Mouse (Mus musculus) inflammation-experienced regulatory T-cells, adult 6 months (primary cell): Measurements from ENCODE around the gene Dnase2a. TPM values are rescaled to one million over a fixed set of nuclear protein-coding genes. Genes with fewer than 3 reads are reported as not detected.

Experiments
- ATAC-seq: one replicate; pipeline ENCODE4 v1.8.0; 2017
- polyA plus RNA-seq, 3 experiments: library from polyadenylated mRNA; unstranded; fragments of 100-300 nt; shearing (Covaris generic); gene quantifications; one replicate each; pipeline ENCODE4 v1.2.1; 2017

Dnase2a gene
- polyA plus RNA-seq, 3 experiments from 2014 or later: 10.5 to 21.7 (median 20.0) TPM

- ATAC-seq: peak; percentile 67
Measured at GRCm38 (mm10) chr8:84936962-84937546, 28.7 kb downstream of the Dnase2a start, which contains the start of gene Mast1. Gene Mast1, minus strand, starts transcription at chr8:84937359.

GRCm38 (mm10) chr8:84937620-84938485, 29.5 kb downstream of the Dnase2a start:
- ATAC-seq: no peak

GRCm38 (mm10) chr8:84943699-84944098, 35.3 kb downstream of the Dnase2a start:
- ATAC-seq: no peak

DNA sequence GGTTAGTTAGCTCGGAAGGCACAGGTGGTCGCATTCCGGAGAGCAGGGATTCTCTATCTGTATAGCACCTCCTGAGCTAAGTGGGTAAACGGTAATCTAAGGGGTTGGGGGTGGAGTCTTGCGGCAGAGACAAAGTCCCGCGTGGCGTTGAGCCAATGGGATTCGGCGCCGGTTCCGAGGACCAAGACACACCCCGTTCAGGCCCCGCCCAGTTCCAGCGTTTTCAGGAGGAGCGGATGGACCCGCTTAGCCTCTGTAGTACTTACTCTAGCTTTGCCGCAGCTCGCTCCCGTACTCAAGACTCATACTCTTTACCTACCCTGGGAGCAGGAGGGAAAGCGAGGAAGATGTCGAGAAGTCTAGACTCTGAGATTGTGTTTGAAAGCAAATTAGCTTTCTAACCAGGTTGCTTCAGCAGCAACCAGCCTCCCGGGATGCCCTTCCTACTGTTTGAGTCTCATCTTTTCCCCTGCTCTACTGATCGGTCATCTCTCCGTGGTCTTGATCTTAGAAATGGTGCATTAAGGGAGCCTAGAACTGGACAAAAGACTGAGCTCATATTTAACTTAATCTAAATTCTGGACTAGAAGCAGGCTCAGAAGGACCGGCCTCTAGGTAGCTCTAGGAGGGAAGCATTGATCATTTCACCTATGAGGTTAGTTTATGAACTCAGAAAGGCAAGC, 36.3 kb downstream of the Dnase2a start:
- peak; percentile 63 for ATAC-seq

DNA sequence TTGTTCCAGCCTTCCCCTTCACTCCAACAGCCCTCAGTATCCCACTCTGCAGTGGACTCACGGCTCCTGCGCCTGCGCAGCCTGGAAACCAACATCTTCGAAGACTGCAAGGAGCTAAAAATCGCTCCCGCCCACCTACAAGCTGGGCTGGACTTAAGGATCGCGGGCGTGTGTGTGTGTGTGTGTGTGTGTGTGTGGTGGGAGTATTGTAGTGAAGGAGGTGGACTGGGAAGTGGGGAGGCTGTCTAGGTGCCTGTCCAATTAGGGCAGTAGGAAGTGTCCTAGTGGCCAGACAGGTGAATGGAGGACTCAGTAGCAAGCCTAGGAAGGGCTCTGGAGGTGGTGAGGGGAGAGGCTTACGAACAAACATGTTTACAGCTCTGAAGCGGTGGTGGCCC, 36.9 kb downstream of the Dnase2a start:
- ATAC-seq: no peak

DNA sequence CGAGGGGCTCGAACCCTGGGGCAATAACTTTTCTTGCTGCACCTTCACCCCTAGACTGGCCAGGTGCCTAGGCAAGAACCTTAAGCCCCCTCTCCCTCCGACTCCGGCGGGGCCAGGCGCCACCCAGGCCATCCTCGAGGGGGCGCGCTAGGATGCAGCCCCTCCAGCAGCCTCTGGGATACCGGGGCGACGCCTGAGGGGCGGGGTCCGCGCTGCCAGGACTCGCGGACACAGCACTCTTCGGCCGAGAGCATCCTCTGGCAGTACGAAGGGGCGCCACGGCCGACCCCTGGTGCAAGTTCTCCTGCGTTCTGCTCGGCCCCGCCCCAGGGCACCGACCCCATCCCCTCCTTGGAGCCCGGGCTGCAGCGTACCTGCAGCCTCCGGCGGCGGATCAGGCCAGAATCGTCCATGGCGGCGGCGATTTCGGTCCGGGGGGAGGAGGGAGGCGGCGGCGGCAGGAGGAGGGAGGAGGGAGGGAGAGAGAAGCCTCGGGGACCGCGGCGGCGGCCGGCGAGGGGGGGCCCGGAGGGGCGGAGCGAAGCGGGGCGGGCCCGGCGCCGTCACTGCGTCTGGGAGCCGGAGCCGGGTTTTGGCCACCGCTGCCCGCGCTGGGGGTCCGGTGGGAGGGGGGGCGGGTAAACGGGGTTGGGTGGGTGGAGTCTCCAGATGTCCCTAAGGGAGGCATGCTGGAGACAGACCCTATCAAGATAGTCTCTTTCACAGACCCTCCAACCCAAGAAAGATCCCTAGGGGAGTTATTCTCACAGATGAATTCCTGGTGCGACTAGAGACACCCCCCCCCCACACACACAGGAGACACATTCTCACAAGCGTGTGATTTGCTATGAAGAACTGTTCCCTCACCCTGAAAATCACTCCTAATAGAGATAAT, 37.5 kb downstream of the Dnase2a start:
- no peak for ATAC-seq

DNA sequence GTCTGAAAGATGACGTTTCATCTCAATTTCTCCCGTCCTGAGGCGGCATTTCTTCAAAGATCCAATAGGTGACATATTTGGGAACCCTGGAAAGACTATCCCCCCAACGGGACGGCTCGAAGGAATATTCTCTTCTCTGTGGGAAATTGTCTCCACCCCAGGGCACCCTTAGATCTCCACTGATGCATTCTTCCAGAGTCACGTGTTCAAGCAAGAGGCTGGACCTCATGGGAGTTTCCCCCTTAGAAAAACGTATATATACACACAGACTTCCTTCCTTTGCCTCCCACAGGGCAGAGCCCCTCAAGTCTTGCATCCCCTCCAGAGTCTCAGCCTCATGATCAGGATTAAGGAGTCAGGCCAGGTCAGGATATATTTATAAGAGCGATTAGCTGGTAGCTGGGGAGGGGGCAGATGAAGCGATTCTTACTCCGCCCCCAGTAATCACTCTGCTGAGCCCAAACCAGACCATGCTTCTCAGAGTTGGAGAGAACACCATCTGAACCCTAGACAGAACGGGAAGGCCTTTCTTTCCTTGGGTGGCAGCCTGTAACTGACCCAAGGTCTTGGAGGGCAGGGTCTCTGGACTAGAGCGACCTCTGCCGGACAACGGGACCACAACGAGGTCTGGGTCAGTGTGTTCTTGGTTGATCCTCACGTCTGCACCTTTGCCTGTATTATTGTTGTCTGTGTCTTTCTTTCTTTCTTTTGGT, 38.3 kb downstream of the Dnase2a start, which contains the start of gene Rtbdn:
Rtbdn (plus strand) TSS at position 464 of the 713 bp plus-strand sequence.
- ATAC-seq: no peak

GRCm38 (mm10) chr8:84947241-84947545, 38.8 kb downstream of the Dnase2a start:
- ATAC-seq: no peak

- ATAC-seq: no peak
Measured at GRCm38 (mm10) chr8:84949753-84950152, 41.4 kb downstream of the Dnase2a start.

DNA sequence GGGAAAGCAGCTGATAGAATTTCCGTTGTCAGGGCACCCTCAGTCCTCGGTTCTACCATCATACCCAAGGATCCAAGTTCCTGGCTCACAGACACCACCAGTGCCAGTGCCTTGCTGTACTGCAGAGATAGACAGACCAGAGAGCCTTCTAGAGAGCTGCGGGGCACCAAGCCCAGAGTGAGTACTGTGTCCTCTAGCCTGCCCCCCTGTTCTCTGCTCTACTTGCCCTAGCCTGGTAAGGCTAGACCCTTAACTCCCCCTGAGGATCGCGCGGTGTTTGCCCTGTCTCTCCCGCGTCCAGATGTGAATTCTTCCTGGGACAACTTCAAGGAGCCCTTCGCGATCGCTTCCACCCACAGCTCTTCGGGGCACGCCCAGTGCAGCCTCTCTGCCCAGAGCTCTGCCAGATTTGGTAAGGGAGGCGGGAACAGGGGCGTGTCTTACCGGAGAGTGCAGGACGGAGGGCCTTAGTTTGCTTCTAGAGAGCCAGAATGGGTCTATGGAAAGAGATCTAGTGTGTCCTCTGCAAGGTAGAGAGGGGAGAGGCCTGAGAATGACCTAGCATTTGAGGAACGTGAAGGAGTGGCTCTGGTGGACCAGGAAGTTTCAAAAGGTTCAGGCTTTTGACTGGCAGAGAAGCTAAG, 44.4 kb downstream of the Dnase2a start:
- peak; percentile 38 for ATAC-seq

- no peak for ATAC-seq
Measured at GRCm38 (mm10) chr8:84956768-84957167, 48.4 kb downstream of the Dnase2a start.

GRCm38 (mm10) chr8:84959811-84960210, 51.5 kb downstream of the Dnase2a start:
- ATAC-seq: no peak

GRCm38 (mm10) chr8:84963952-84964351, 55.6 kb downstream of the Dnase2a start:
- no peak for ATAC-seq

- ATAC-seq: peak; percentile 95
Measured at GRCm38 (mm10) chr8:84965731-84966291, 57.5 kb downstream of the Dnase2a start.

- no peak for ATAC-seq
Measured at GRCm38 (mm10) chr8:84966603-84967002, 58.2 kb downstream of the Dnase2a start.

DNA sequence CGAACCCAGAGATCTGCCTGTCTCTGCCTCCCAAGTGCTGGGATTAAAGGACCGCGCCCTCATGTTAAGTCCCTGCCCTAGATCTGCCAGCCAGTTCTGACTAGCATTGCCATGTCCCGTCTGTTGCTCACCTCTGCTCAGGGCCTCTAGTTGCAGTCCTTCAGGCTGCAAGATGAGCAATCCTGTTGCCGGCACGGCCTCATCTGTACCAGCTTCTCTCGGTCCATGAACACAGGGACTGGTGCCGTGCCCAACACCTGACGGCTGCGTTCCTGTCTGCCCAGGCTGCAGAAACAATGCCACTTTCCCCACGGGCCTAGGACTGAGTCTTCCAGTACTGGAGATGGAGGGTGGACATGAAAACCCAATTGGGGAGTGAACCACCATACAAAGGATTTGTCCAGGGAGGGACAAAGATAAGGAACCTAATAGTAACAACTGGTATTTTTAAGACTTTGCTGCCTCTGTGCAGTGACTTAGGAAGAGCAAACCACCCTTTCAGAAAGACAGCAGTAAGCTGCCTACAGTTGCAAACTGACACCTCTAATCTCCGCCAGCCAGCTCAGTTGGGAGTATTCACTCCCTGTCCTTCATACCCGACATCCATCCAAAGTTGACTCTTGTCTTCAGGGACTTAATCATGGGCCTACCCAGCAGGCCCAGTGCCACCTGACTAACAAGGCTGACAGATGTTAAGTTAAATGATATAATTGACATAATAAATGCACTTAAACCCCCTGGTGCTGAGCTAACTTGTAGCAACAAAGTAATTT, 59.4 kb downstream of the Dnase2a start:
- ATAC-seq: no peak

DNA sequence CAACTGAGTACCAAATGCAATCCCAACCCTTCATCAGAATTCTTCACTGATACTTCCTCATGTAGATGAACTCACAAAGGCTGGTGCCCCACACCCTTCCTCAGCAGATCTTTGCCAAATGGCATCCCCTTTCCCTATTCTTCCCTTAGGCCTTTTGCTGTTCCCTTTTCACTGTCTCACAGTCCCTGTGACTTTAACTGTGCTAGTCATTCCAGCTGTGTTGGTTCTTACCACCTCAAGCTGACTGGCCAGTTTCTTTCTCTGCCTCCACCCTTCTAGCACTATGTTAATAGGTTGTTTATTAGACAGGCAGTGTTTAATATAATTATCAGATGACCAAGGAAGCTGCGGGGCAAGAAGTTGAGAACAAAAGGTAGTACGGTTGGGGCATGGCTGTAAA, 60.3 kb downstream of the Dnase2a start:
- ATAC-seq: no peak

DNA sequence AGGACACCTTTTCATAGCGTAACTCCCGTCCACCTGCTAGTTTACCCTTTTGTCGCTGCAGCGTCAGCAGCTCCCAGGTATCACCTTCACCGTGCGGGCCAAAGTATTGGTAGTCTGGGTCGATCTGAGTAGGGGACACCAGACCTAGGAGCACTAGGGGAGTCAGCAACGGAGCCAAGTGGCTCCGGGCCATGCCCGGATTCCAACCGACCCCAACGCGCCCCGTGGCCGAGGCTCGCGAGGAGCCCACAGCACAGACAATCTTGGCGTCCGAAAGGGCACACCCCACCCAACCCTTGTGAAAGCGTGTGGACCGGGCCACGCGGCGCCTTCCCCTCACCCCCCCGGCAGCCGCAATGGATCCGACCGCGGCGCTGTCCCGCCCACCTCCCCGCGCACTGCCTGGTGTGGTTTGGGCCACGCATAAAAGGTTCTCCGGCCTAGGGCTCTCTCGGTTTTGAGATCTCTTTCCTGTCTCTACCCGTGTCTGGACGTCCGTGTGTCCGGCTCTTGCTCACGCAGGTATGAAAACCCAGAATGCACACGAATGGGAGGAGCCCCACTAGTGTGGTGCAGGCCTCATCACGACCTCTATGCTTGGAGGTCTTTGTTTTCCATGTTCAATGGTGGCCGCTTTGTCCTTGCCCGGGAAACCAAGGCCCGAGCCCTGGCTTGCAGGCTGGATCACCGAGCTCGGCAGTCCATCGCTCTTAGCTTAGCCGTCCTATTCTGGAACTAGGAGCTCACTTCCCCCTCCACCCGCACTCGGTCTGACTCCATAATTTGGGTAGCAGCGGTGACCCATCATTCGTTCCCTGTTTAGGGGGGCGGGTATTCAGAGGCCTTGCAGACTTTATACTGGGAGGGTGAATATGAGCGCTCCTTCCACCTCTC, 61.1 kb downstream of the Dnase2a start, which contains the start of the genes Gm49661, Prdx2 and Rnaseh2a:
Gm49661 (minus strand) TSS at position 193 of the 894 bp plus-strand sequence.
Prdx2 (plus strand) TSS at position 347 of the 894 bp plus-strand sequence.
Rnaseh2a (minus strand) TSS at position 527 of the 894 bp plus-strand sequence.
- peak; percentile 34 for ATAC-seq
